Mouse (Mus musculus): ENCODE data around the gene Serhl. TPM values are rescaled to one million over a fixed set of nuclear protein-coding genes. Genes with fewer than 3 reads are reported as not detected.
"Not testable (repeated sequence)": the region's sequence is repeated elsewhere in the genome, so short reads cannot be mapped to it uniquely, and the experiment has no call there.

Serhl gene
- 61.5 and 66.3 TPM in 2 replicates for polyA plus RNA-seq (2015; fragmentation: Nextera tagmentation; extraction: Ambion mirVana)

GRCm38 (mm10) chr15:83089429-83089605 is at the start of gene Serhl:
Serhl (plus strand) TSS chr15:83089506.
- Histone ChIP-seq H3K4me2 (peak within 1 kb of the TSS; percentile 29; the same call in 1 of the 2 replicates), H3K27me3 (peaks cover 13% of the 10 kb centered on the region), H3K4me3 (no peak within 1 kb of the TSS), H3K9ac (no peak within 1 kb of the TSS), H3K9me3 (replicated peaks) (no peaks in the 10 kb centered on the region), H3K36me3 (no peaks in the 10 kb centered on the region), H3K27ac (no peak within 1 kb of the TSS), H3K4me1 (replicated peaks) (peaks cover 10% of the 10 kb centered on the region; the same call in 1 of the 2 replicates)
- WGBS, result 18% methylated on average over 7 of the region's 7 CpGs
- no peak for ATAC-seq (replicated peaks; ENCODE audit: insufficient number of reproducible peaks, insufficient read depth, low FRiP score, low read depth)

- no peak for ATAC-seq (replicated peaks; ENCODE audit: insufficient number of reproducible peaks, insufficient read depth, low FRiP score, low read depth)
- H3K9ac ChIP-seq, result no peak overlapping the region
- peaks cover 52% of the 10 kb centered on the region for H3K4me1 ChIP-seq (replicated peaks)
These were observed 49.1 kb upstream of the Serhl start for GRCm38 (mm10) chr15:83040156-83040555.

GRCm38 (mm10) chr15:83042655-83043361 is 46.5 kb upstream of the Serhl start:
- peak overlapping the region; percentile 8; the same call in 1 of the 2 replicates for H3K27ac ChIP-seq
- peaks cover 35% of the 10 kb centered on the region for H3K4me1 ChIP-seq (replicated peaks)
- WGBS, result 21% methylated on average over 6 of the region's 6 CpGs

More at GRCm38 (mm10) chr15:83040156-83040555, 49.1 kb upstream of the Serhl start:
- H3K9me3 ChIP-seq (replicated peaks), result no peaks in the 10 kb centered on the region
- 35% methylated on average over 2 of the region's 2 CpGs for WGBS
- H3K27ac ChIP-seq, result no peak overlapping the region
- peaks cover 5% of the 10 kb centered on the region for H3K27me3 ChIP-seq
- no peaks in the 10 kb centered on the region for H3K36me3 ChIP-seq
- no peak overlapping the region for H3K4me3 ChIP-seq
- no peak overlapping the region for H3K4me2 ChIP-seq

GRCm38 (mm10) chr15:83043362-83043708 is 46.0 kb upstream of the Serhl start:
- WGBS, result 75% methylated on average over 22 of the region's 22 CpGs
- Histone ChIP-seq H3K36me3 (no peaks in the 10 kb centered on the region), H3K9ac (0 out of 2 replicates have a peak overlapping the region, but pooled peaks have one; percentile 15), H3K4me3 (no peak overlapping the region), H3K4me1 (replicated peaks) (peaks cover 31% of the 10 kb centered on the region), H3K27ac (no peak overlapping the region), H3K4me2 (no peak overlapping the region), H3K9me3 (replicated peaks) (no peaks in the 10 kb centered on the region), H3K27me3 (no peaks in the 10 kb centered on the region)
- no peak for ATAC-seq (replicated peaks; ENCODE audit: insufficient number of reproducible peaks, insufficient read depth, low FRiP score, low read depth)

More at GRCm38 (mm10) chr15:83042655-83043361, 46.5 kb upstream of the Serhl start:
- no peaks in the 10 kb centered on the region for H3K27me3 ChIP-seq
- H3K4me2 ChIP-seq, result no peak overlapping the region; the same call in 1 of the 2 replicates
- H3K4me3 ChIP-seq, result no peak overlapping the region
- no peaks in the 10 kb centered on the region for H3K36me3 ChIP-seq
- ATAC-seq (replicated peaks; ENCODE audit: insufficient number of reproducible peaks, insufficient read depth, low FRiP score, low read depth), result 0 out of 2 replicates have a peak, but pooled peaks have one; percentile 19
- H3K9ac ChIP-seq, result 0 out of 2 replicates have a peak overlapping the region, but pooled peaks have one; percentile 15
- H3K9me3 ChIP-seq (replicated peaks), result no peaks in the 10 kb centered on the region

- H3K9ac ChIP-seq; H3K4me2 ChIP-seq; ATAC-seq (replicated peaks; ENCODE audit: insufficient number of reproducible peaks, insufficient read depth, low FRiP score, low read depth); H3K4me3 ChIP-seq; H3K27ac ChIP-seq; H3K36me3 ChIP-seq; H3K9me3 ChIP-seq (replicated peaks); H3K27me3 ChIP-seq: not testable (repeated sequence)
- 83% methylated on average over 5 of the region's 5 CpGs for WGBS
- H3K4me1 ChIP-seq (replicated peaks), result peaks cover 15% of the 10 kb centered on the region
These were observed 43.7 kb upstream of the Serhl start for GRCm38 (mm10) chr15:83045565-83045964.

GRCm38 (mm10) chr15:83046308-83046707 is 43.0 kb upstream of the Serhl start:
- Histone ChIP-seq H3K4me2 (no peak overlapping the region), H3K4me3 (no peak overlapping the region), H3K27ac (no peak overlapping the region), H3K27me3 (peaks cover 3% of the 10 kb centered on the region; the same call in 1 of the 2 replicates), H3K4me1 (replicated peaks) (peaks cover 14% of the 10 kb centered on the region), H3K9ac (no peak overlapping the region), H3K9me3 (replicated peaks) (no peaks in the 10 kb centered on the region), H3K36me3 (no peaks in the 10 kb centered on the region)
- 80% methylated on average over 3 of the region's 3 CpGs for WGBS
- no peak for ATAC-seq (replicated peaks; ENCODE audit: insufficient number of reproducible peaks, insufficient read depth, low FRiP score, low read depth)

GRCm38 (mm10) chr15:83046730-83047129 is 42.6 kb upstream of the Serhl start:
- WGBS, result 73% methylated on average over 7 of the region's 7 CpGs
- Histone ChIP-seq H3K9me3 (replicated peaks) (no peaks in the 10 kb centered on the region), H3K27me3 (peaks cover 6% of the 10 kb centered on the region; the same call in 1 of the 2 replicates), H3K36me3 (no peaks in the 10 kb centered on the region), H3K27ac (no peak overlapping the region), H3K4me1 (replicated peaks) (peaks cover 14% of the 10 kb centered on the region), H3K9ac (no peak overlapping the region), H3K4me3 (no peak overlapping the region), H3K4me2 (no peak overlapping the region)
- ATAC-seq (replicated peaks; ENCODE audit: insufficient number of reproducible peaks, insufficient read depth, low FRiP score, low read depth), result no peak

GRCm38 (mm10) chr15:83052341-83053104 is 36.8 kb upstream of the Serhl start:
- Histone ChIP-seq H3K27ac (no peak overlapping the region), H3K4me2 (no peak overlapping the region), H3K4me3 (no peak overlapping the region), H3K27me3 (peaks cover 6% of the 10 kb centered on the region; the same call in 1 of the 2 replicates), H3K9me3 (replicated peaks) (no peaks in the 10 kb centered on the region), H3K4me1 (replicated peaks) (peaks cover 26% of the 10 kb centered on the region), H3K9ac (no peak overlapping the region), H3K36me3 (no peaks in the 10 kb centered on the region)
- WGBS, result 65% methylated on average over 6 of the region's 6 CpGs
- no peak for ATAC-seq (replicated peaks; ENCODE audit: insufficient number of reproducible peaks, insufficient read depth, low FRiP score, low read depth)

GRCm38 (mm10) chr15:83053261-83053660 is 36.0 kb upstream of the Serhl start:
- Histone ChIP-seq H3K4me3 (no peak overlapping the region), H3K36me3 (no peaks in the 10 kb centered on the region), H3K27ac (no peak overlapping the region), H3K27me3 (peaks cover 6% of the 10 kb centered on the region; the same call in 1 of the 2 replicates), H3K9me3 (replicated peaks) (no peaks in the 10 kb centered on the region), H3K9ac (no peak overlapping the region), H3K4me2 (no peak overlapping the region), H3K4me1 (replicated peaks) (peaks cover 33% of the 10 kb centered on the region)
- no peak for ATAC-seq (replicated peaks; ENCODE audit: insufficient number of reproducible peaks, insufficient read depth, low FRiP score, low read depth)
- WGBS, result 38% methylated on average over 11 of the region's 11 CpGs

- peak overlapping the region; percentile 21; the same call in 1 of the 2 replicates for H3K4me3 ChIP-seq
- 41% methylated on average over 5 of the region's 5 CpGs for WGBS
- peak overlapping the region; percentile 64 for H3K4me2 ChIP-seq
- ATAC-seq (replicated peaks; ENCODE audit: insufficient number of reproducible peaks, insufficient read depth, low FRiP score, low read depth), result no peak
- H3K9ac ChIP-seq, result 0 out of 2 replicates have a peak overlapping the region, but pooled peaks have one; percentile 4
- no peaks in the 10 kb centered on the region for H3K9me3 ChIP-seq (replicated peaks)
- H3K27ac ChIP-seq, result peak overlapping the region; percentile 95
- no peaks in the 10 kb centered on the region for H3K36me3 ChIP-seq
- H3K27me3 ChIP-seq, result peaks cover 6% of the 10 kb centered on the region; the same call in 1 of the 2 replicates
- H3K4me1 ChIP-seq (replicated peaks), result peaks cover 44% of the 10 kb centered on the region
These were observed 33.7 kb upstream of the Serhl start for GRCm38 (mm10) chr15:83055569-83055968.

GRCm38 (mm10) chr15:83056378-83057083 is 32.8 kb upstream of the Serhl start:
- H3K27me3 ChIP-seq, result 0 out of 2 replicates have a peak, but pooled peaks cover under 1% of the 10 kb centered on the region
- H3K4me1 ChIP-seq (replicated peaks), result peaks cover 46% of the 10 kb centered on the region
- no peaks in the 10 kb centered on the region for H3K36me3 ChIP-seq
- under 1% methylated on average over 29 of the region's 29 CpGs for WGBS
- ATAC-seq (replicated peaks; ENCODE audit: insufficient number of reproducible peaks, insufficient read depth, low FRiP score, low read depth), result peak; percentile 89
- peak overlapping the region; percentile 95 for H3K27ac ChIP-seq
- peak overlapping the region; percentile 64 for H3K4me2 ChIP-seq
- peak overlapping the region; percentile 35 for H3K4me3 ChIP-seq
- H3K9me3 ChIP-seq (replicated peaks), result no peaks in the 10 kb centered on the region
- H3K9ac ChIP-seq, result peak overlapping the region; percentile 44

All from heart, embryonic 15.5 days (tissue).